Mouse (Mus musculus) liver, embryonic 11.5 days (tissue): Measurements from ENCODE around the gene Ifnlr1. TPM values are rescaled to one million over a fixed set of nuclear protein-coding genes. Genes with fewer than 3 reads are reported as not detected.
"Not testable (repeated sequence)": the region's sequence is repeated elsewhere in the genome, so short reads cannot be mapped to it uniquely, and the experiment has no call there.

Source experiments
- ATAC-seq: fragments of 200-750 bp; cut with Nextera tagmentation; replicated peaks from 2 replicates; pipeline ENCODE4 v1.8.0; 2017; ENCODE audit warnings: moderate number of reproducible peaks, mild to moderate bottlenecking, moderate TSS enrichment, moderate library complexity; ENCODE audit not compliant: low FRiP score
- DNase-seq: peaks from one replicate; pipeline ENCODE4 v3.0.0-alpha.2; 2017; ENCODE audit warnings: low spot score
- H3K27ac ChIP-seq: fragments of 300-500 bp; sonication (generic); 2 replicates; pipeline ENCODE4 v1.5.1; 2014; ENCODE audit warnings: mild to moderate bottlenecking, low read depth, low read length, control low read depth
- H3K27me3 ChIP-seq: fragments of 300-500 bp; sonication (generic); replicated peaks from 2 replicates; pipeline ENCODE4 v1.6.1; 2014; ENCODE audit warnings: low read length, mixed read lengths; ENCODE audit not compliant: control insufficient read depth, insufficient read depth
- H3K36me3 ChIP-seq: fragments of 300-500 bp; sonication (generic); 2 replicates; pipeline ENCODE4 v1.6.1; 2014; ENCODE audit warnings: mild to moderate bottlenecking, low read length, moderate library complexity, mixed read lengths; ENCODE audit not compliant: control insufficient read depth, insufficient read depth
- H3K4me1 ChIP-seq: fragments of 300-500 bp; sonication (generic); replicated peaks from 2 replicates; pipeline ENCODE4 v1.6.1; 2014; ENCODE audit warnings: low read length, mixed read lengths; ENCODE audit not compliant: control insufficient read depth, insufficient read depth
- H3K4me2 ChIP-seq: fragments of 300-500 bp; sonication (generic); 2 replicates; pipeline ENCODE4 v1.6.1; 2014; ENCODE audit warnings: mild to moderate bottlenecking, control low read depth, moderate library complexity
- H3K4me3 ChIP-seq: fragments of 300-500 bp; sonication (generic); 2 replicates; pipeline ENCODE4 v1.5.1; 2014; ENCODE audit warnings: low read depth, low read length, control low read depth
- H3K9ac ChIP-seq: fragments of 300-500 bp; sonication (generic); 2 replicates; pipeline ENCODE4 v1.6.1; 2014; ENCODE audit warnings: low read depth, low read length, control low read depth
- H3K9me3 ChIP-seq: fragments of 300-500 bp; sonication (generic); 2 replicates; pipeline ENCODE4 v1.6.1; 2016; ENCODE audit warnings: low read length, inconsistent platforms, mixed read lengths; ENCODE audit not compliant: control insufficient read depth
- WGBS: fragments of 180-500 bp; shearing (Covaris S2); extraction: QIAGEN DNeasy Blood & Tissue Kit; methylation state at CpG from one replicate; pipeline ENCODE4 v1.1.7; 2014; 5-methylcytosine and 5-hydroxymethylcytosine counted together
- polyA plus RNA-seq: library from polyadenylated mRNA; unstranded; fragments of >200 nt; fragmentation: Nextera tagmentation; extraction: Ambion mirVana; gene quantifications from 2 replicates; pipeline ENCODE4 v1.2.1, GENCODE M21; 2014

Ifnlr1 gene
- polyA plus RNA-seq, result 0.07 and 0.13 TPM in 2 replicates

DNA sequence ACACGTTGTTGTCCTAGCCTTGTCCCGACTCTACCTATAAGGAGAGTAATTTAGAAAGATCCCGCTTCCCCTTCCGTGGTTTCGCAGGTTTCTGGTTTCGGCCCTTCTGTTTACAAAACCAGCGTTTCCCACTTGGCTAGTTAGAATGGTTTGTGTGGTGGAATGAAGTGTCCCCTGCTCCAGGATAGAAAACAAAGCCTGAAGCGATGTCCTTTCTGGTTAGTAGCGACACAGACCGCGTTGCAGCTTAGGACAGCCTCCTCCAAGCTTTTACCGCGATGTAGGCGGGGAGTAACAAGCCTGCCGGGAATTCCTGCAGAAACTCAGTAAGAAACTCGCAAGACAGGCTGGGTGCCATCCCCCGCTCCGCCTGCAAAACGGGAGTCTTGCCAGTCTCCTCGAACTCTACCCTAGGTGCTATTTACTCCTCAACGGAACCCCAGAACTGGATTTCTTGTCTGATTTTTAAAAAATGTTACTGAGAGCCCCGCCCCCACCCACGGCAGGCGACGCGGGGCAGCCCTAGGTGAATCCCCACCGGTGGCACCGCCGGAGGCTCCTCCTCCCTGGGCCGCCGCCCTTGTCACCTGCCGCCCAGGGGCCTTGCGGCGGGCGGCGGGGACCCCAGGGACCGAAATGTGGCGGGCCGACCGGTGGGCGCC is at the start of gene Ifnlr1:
TSS of gene Ifnlr1 (plus strand) at position 382 of the 662 bp plus-strand sequence.
- Histone ChIP-seq H3K27me3 (peaks cover 53% of the 10 kb centered on the region), H3K4me3 (peak within 1 kb of the TSS; percentile 58), H3K4me1 (no peaks in the 10 kb centered on the region), H3K4me2 (peak within 1 kb of the TSS; percentile 85), H3K9me3 (no peaks in the 10 kb centered on the region), H3K9ac (peak within 1 kb of the TSS; percentile 22; the same call in 1 of the 2 replicates), H3K36me3 (no peaks in the 10 kb centered on the region), H3K27ac (no peak within 1 kb of the TSS)
- DNase-seq (peak; percentile 51), ATAC-seq (no peak)
- whole genome bisulfite sequencing, result 2% methylated on average over 41 of the region's 41 CpGs

GRCm38 (mm10) chr4:135641302-135642079 is 44.6 kb upstream of the Ifnlr1 start:
- not testable (repeated sequence) for DNase-seq, H3K27me3 ChIP-seq, H3K4me2 ChIP-seq, H3K9ac ChIP-seq, H3K36me3 ChIP-seq, H3K4me3 ChIP-seq, H3K9me3 ChIP-seq
- Histone ChIP-seq H3K4me1 (peaks cover 21% of the 10 kb centered on the region), H3K27ac (peak overlapping the region; percentile 40; the same call in 1 of the 2 replicates)
- 57% methylated on average over 8 of the region's 8 CpGs for WGBS
- ATAC-seq, result peak; percentile 70

GRCm38 (mm10) chr4:135645022-135645637 is 41.0 kb upstream of the Ifnlr1 start:
- WGBS, result 34% methylated on average over 12 of the region's 12 CpGs
- peaks cover 21% of the 10 kb centered on the region for H3K4me1 ChIP-seq
- ATAC-seq, result peak; percentile 84

DNA sequence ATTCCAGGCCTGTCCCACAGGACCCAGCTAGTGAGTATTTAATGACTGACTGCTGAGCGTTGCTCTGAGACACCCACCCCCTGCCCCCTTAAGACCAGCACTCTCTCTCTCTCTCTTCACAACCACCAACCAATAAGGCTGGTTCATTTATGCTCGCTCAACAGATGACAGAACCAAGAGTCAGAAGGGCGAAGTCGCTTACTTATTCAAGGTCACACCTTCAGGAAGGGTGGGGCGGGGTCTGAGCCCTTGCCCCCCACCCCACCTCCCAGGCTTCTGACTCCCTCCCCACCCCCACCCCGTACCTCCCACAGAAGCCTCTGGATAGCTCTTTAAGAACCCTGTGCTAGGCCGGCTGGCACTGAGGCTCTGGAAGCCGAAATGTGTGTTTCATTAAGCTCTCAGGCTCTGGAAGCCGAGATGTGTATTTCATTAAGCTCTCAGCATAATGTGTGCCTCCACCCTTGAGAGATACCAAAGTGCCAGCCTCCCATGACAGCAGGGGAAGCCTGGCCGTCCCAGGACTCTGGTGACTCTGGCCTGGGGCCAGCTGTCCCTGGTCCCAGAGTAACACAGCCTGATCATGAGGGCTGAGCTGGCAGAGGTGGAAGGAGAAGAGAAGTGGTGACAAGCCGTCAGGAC is 33.0 kb upstream of the Ifnlr1 start:
- 50% methylated on average over 11 of the region's 11 CpGs for WGBS
- H3K4me1 ChIP-seq, result peaks cover 10% of the 10 kb centered on the region
- H3K4me2 ChIP-seq, result peak overlapping the region; percentile 16; the same call in 1 of the 2 replicates
- no peak overlapping the region for H3K4me3 ChIP-seq
- no peaks in the 10 kb centered on the region for H3K27me3 ChIP-seq
- no peaks in the 10 kb centered on the region for H3K9me3 ChIP-seq
- ATAC-seq (no peak), DNase-seq (no peak)
- H3K27ac ChIP-seq, result no peak overlapping the region
- H3K9ac ChIP-seq, result no peak overlapping the region
- no peaks in the 10 kb centered on the region for H3K36me3 ChIP-seq

More at GRCm38 (mm10) chr4:135645022-135645637, 41.0 kb upstream of the Ifnlr1 start:
- no peak overlapping the region for H3K4me3 ChIP-seq
- H3K27me3 ChIP-seq, result no peaks in the 10 kb centered on the region
- peak overlapping the region; percentile 75 for H3K27ac ChIP-seq
- no peak for DNase-seq
- no peaks in the 10 kb centered on the region for H3K9me3 ChIP-seq
- no peaks in the 10 kb centered on the region for H3K36me3 ChIP-seq
- H3K4me2 ChIP-seq, result peak overlapping the region; percentile 42
- peak overlapping the region; percentile 49 for H3K9ac ChIP-seq

- WGBS, result 85% methylated on average over 7 of the region's 7 CpGs
- no peaks in the 10 kb centered on the region for H3K9me3 ChIP-seq
- H3K27ac ChIP-seq, result no peak overlapping the region
- H3K4me1 ChIP-seq, result peaks cover 13% of the 10 kb centered on the region
- no peak overlapping the region for H3K9ac ChIP-seq
- ATAC-seq (no peak), DNase-seq (no peak)
- no peak overlapping the region for H3K4me3 ChIP-seq
- H3K36me3 ChIP-seq, result no peaks in the 10 kb centered on the region
- no peaks in the 10 kb centered on the region for H3K27me3 ChIP-seq
- H3K4me2 ChIP-seq, result no peak overlapping the region
Measured at GRCm38 (mm10) chr4:135653956-135654355, 32.1 kb upstream of the Ifnlr1 start.

DNA sequence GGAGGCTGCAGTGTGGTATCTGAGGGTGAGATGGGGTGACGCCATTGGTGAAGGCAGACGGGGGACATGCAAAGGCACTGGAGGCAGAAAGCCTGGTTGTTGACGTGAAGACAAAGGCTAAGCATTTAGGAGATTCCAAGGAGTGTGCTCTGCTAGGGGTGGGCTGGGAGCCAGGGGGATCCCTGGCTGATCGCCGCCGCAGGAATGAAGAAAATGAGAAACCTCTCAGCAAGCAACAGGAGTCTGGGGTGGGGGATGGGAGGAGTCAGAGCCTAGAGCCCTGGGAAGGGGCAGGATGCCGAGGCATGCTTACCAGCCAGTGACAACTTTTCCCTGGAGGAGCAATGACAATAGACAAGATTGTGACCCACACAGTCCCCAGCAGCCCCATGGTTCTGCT is 30.6 kb upstream of the Ifnlr1 start:
- Histone ChIP-seq H3K9ac (no peak overlapping the region), H3K4me3 (no peak overlapping the region), H3K36me3 (no peaks in the 10 kb centered on the region), H3K27ac (no peak overlapping the region), H3K27me3 (no peaks in the 10 kb centered on the region), H3K4me2 (no peak overlapping the region), H3K4me1 (peaks cover 13% of the 10 kb centered on the region), H3K9me3 (no peaks in the 10 kb centered on the region)
- DNase-seq (no peak), ATAC-seq (no peak)
- WGBS, result 39% methylated on average over 7 of the region's 7 CpGs

GRCm38 (mm10) chr4:135656094-135656589 is 29.9 kb upstream of the Ifnlr1 start:
- Histone ChIP-seq H3K9ac (no peak overlapping the region), H3K4me2 (no peak overlapping the region), H3K27ac (no peak overlapping the region), H3K9me3 (no peaks in the 10 kb centered on the region), H3K4me3 (no peak overlapping the region), H3K36me3 (no peaks in the 10 kb centered on the region), H3K27me3 (no peaks in the 10 kb centered on the region), H3K4me1 (peaks cover 14% of the 10 kb centered on the region)
- ATAC-seq, result no peak
- WGBS, result 35% methylated on average over 10 of the region's 10 CpGs
- DNase-seq, result no peak

DNA sequence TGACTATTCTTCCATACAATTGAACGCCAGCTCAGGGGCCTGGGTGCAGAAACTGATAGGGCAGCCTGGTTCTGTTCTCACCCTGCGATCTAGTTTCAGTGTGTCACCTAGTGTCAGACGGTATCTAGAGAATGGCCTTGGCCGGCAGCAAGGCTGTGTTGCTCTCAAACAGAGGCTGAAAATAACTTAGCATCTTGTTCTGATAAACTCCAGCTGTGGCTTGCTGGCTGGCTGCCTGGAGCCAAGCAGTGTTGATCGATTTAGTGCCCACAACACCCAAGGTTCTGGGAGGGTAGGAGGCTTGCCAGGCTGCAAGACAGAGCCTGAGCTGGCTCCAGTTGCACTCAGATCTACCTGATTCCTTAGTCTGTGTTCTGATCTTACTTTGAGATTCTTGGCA is 27.6 kb upstream of the Ifnlr1 start:
- Histone ChIP-seq H3K4me3 (no peak overlapping the region), H3K27me3 (no peaks in the 10 kb centered on the region), H3K27ac (no peak overlapping the region), H3K4me2 (no peak overlapping the region), H3K9ac (no peak overlapping the region), H3K4me1 (peaks cover 16% of the 10 kb centered on the region), H3K36me3 (no peaks in the 10 kb centered on the region), H3K9me3 (no peaks in the 10 kb centered on the region)
- DNase-seq (no peak), ATAC-seq (no peak)
- 60% methylated on average over 5 of the region's 5 CpGs for WGBS
